Mouse (Mus musculus) kidney, embryonic 16.5 days (tissue): ENCODE results near the gene Sidt1. TPM values are rescaled to one million over a fixed set of nuclear protein-coding genes. Genes with fewer than 3 reads are reported as not detected.

Experiments
- ATAC-seq: fragments of 200-750 bp; cut with Nextera tagmentation; 2 replicates; pipeline ENCODE4 v1.8.0; 2017; ENCODE audit warnings: moderate TSS enrichment; ENCODE audit not compliant: low FRiP score, low TSS enrichment
- H3K27ac ChIP-seq: fragments of 300-500 bp; sonication (generic); 2 replicates; pipeline ENCODE4 v1.5.1; 2014; ENCODE audit warnings: low read length
- H3K27me3 ChIP-seq: fragments of 300-500 bp; sonication (generic); 2 replicates; pipeline ENCODE4 v1.6.1; 2014; ENCODE audit warnings: low read length, control low read depth, mixed read lengths; ENCODE audit not compliant: insufficient read depth
- H3K36me3 ChIP-seq: fragments of 300-500 bp; sonication (generic); 2 replicates; pipeline ENCODE4 v1.6.1; 2014; ENCODE audit warnings: low read length, control low read depth, mixed read lengths; ENCODE audit not compliant: insufficient read depth
- H3K4me1 ChIP-seq: fragments of 300-500 bp; sonication (generic); 2 replicates; pipeline ENCODE4 v1.6.1; 2014; ENCODE audit warnings: low read length, control low read depth, mixed read lengths; ENCODE audit not compliant: insufficient read depth
- H3K4me2 ChIP-seq: fragments of 300-500 bp; sonication (generic); replicated peaks from 2 replicates; pipeline ENCODE4 v1.6.1; 2014; ENCODE audit warnings: low read depth, low read length
- H3K4me3 ChIP-seq: fragments of 300-500 bp; sonication (generic); 2 replicates; pipeline ENCODE4 v1.5.1; 2014; ENCODE audit warnings: mild to moderate bottlenecking, low read length
- H3K9ac ChIP-seq: fragments of 300-500 bp; sonication (generic); replicated peaks from 2 replicates; pipeline ENCODE4 v1.6.1; 2014; ENCODE audit warnings: low read length
- H3K9me3 ChIP-seq: fragments of 300-500 bp; sonication (generic); 2 replicates; pipeline ENCODE4 v1.6.1; 2016; ENCODE audit warnings: low read length, control low read depth
- WGBS: fragments of 180-500 bp; shearing (Covaris S2); extraction: QIAGEN DNeasy Blood & Tissue Kit; methylation state at CpG from one replicate; pipeline ENCODE4 v1.1.7; 2014; 5-methylcytosine and 5-hydroxymethylcytosine counted together
- polyA plus RNA-seq: library from polyadenylated mRNA; unstranded; fragments of >200 nt; fragmentation: Nextera tagmentation; extraction: Ambion mirVana; gene quantifications from 2 replicates; pipeline ENCODE4 v1.2.1, GENCODE M21; 2015

Sidt1 gene
- polyA plus RNA-seq: 0.75 and 0.76 TPM in 2 replicates

GRCm38 (mm10) chr16:44332861-44333284, at the start of gene Sidt1:
TSS of gene Sidt1 (minus strand) at chr16:44333196.
- WGBS: 3% methylated on average over 15 of the region's 15 CpGs
- Histone ChIP-seq H3K9me3 (peaks cover 5% of the 10 kb centered on the region; the same call in 1 of the 2 replicates), H3K9ac (peak within 1 kb of the TSS; percentile 70), H3K4me3 (peak within 1 kb of the TSS; percentile 66), H3K36me3 (no peaks in the 10 kb centered on the region), H3K4me1 (peaks cover 10% of the 10 kb centered on the region), H3K4me2 (peak within 1 kb of the TSS; percentile 100), H3K27ac (no peak within 1 kb of the TSS), H3K27me3 (peaks cover 23% of the 10 kb centered on the region)
- ATAC-seq: no peak; the same call in 1 of the 2 replicates

- no peaks in the 10 kb centered on the region for H3K27me3 ChIP-seq
- H3K9me3 ChIP-seq: no peaks in the 10 kb centered on the region
- no peak overlapping the region for H3K4me2 ChIP-seq
- no peak for ATAC-seq
- no peak overlapping the region for H3K4me3 ChIP-seq
- H3K4me1 ChIP-seq: no peaks in the 10 kb centered on the region
- H3K36me3 ChIP-seq: peaks cover 8% of the 10 kb centered on the region
- no peak overlapping the region for H3K9ac ChIP-seq
- H3K27ac ChIP-seq: no peak overlapping the region
- WGBS: 41% methylated on average over 5 of the region's 5 CpGs
These were observed 48.6 kb upstream of the Sidt1 start for GRCm38 (mm10) chr16:44381578-44381977.

GRCm38 (mm10) chr16:44380006-44380405, 47.0 kb upstream of the Sidt1 start:
- H3K27me3 ChIP-seq: no peaks in the 10 kb centered on the region
- no peak overlapping the region for H3K4me2 ChIP-seq
- 76% methylated on average over 4 of the region's 4 CpGs for WGBS
- H3K4me1 ChIP-seq: no peaks in the 10 kb centered on the region
- no peak for ATAC-seq
- H3K4me3 ChIP-seq: no peak overlapping the region
- H3K9me3 ChIP-seq: no peaks in the 10 kb centered on the region
- H3K36me3 ChIP-seq: peaks cover 8% of the 10 kb centered on the region
- H3K9ac ChIP-seq: no peak overlapping the region
- H3K27ac ChIP-seq: no peak overlapping the region

GRCm38 (mm10) chr16:44375459-44375858, 42.5 kb upstream of the Sidt1 start:
- Histone ChIP-seq H3K9me3 (no peaks in the 10 kb centered on the region), H3K9ac (no peak overlapping the region), H3K4me1 (no peaks in the 10 kb centered on the region), H3K36me3 (peaks cover 20% of the 10 kb centered on the region), H3K4me2 (no peak overlapping the region), H3K4me3 (no peak overlapping the region), H3K27me3 (no peaks in the 10 kb centered on the region), H3K27ac (no peak overlapping the region)
- WGBS: 89% methylated on average over 4 of the region's 4 CpGs
- no peak for ATAC-seq

- H3K36me3 ChIP-seq: peaks cover 27% of the 10 kb centered on the region
- H3K27me3 ChIP-seq: no peaks in the 10 kb centered on the region
- no peak overlapping the region for H3K9ac ChIP-seq
- H3K9me3 ChIP-seq: no peaks in the 10 kb centered on the region
- no peak overlapping the region for H3K27ac ChIP-seq
- H3K4me3 ChIP-seq: no peak overlapping the region
- 89% methylated on average over 7 of the region's 7 CpGs for WGBS
- no peaks in the 10 kb centered on the region for H3K4me1 ChIP-seq
- H3K4me2 ChIP-seq: no peak overlapping the region
- no peak for ATAC-seq
These were observed 32.5 kb upstream of the Sidt1 start for GRCm38 (mm10) chr16:44365522-44365921.

GRCm38 (mm10) chr16:44361921-44362890, 29.2 kb upstream of the Sidt1 start:
- H3K36me3 ChIP-seq: peaks cover 22% of the 10 kb centered on the region
- no peak for ATAC-seq
- no peak overlapping the region for H3K27ac ChIP-seq
- H3K9ac ChIP-seq: no peak overlapping the region
- no peaks in the 10 kb centered on the region for H3K4me1 ChIP-seq
- H3K4me3 ChIP-seq: no peak overlapping the region
- no peak overlapping the region for H3K4me2 ChIP-seq
- H3K9me3 ChIP-seq: no peaks in the 10 kb centered on the region
- 90% methylated on average over 10 of the region's 10 CpGs for WGBS
- H3K27me3 ChIP-seq: no peaks in the 10 kb centered on the region

- H3K27me3 ChIP-seq: no peaks in the 10 kb centered on the region
- no peak overlapping the region for H3K9ac ChIP-seq
- peak; percentile 67; the same call in 1 of the 2 replicates for ATAC-seq
- no peak overlapping the region for H3K4me2 ChIP-seq
- no peak overlapping the region for H3K27ac ChIP-seq
- WGBS: 73% methylated on average over 4 of the region's 4 CpGs
- H3K36me3 ChIP-seq: peaks cover 10% of the 10 kb centered on the region; the same call in 1 of the 2 replicates
- no peak overlapping the region for H3K4me3 ChIP-seq
- H3K9me3 ChIP-seq: no peaks in the 10 kb centered on the region
- H3K4me1 ChIP-seq: no peaks in the 10 kb centered on the region
These were observed 24.7 kb upstream of the Sidt1 start for GRCm38 (mm10) chr16:44357571-44358268.

GRCm38 (mm10) chr16:44356291-44356690, 23.3 kb upstream of the Sidt1 start:
- Histone ChIP-seq H3K4me1 (no peaks in the 10 kb centered on the region), H3K9ac (no peak overlapping the region), H3K4me3 (no peak overlapping the region), H3K4me2 (no peak overlapping the region), H3K9me3 (no peaks in the 10 kb centered on the region), H3K27ac (no peak overlapping the region), H3K36me3 (peaks cover 5% of the 10 kb centered on the region; the same call in 1 of the 2 replicates), H3K27me3 (no peaks in the 10 kb centered on the region)
- ATAC-seq: no peak
- 71% methylated on average over 7 of the region's 7 CpGs for WGBS

GRCm38 (mm10) chr16:44349801-44350397, 16.9 kb upstream of the Sidt1 start:
- H3K4me2 ChIP-seq: no peak overlapping the region

More at GRCm38 (mm10) chr16:44349801-44350397, 16.9 kb upstream of the Sidt1 start:
- H3K27ac ChIP-seq: no peak overlapping the region
- ATAC-seq: no peak
- no peak overlapping the region for H3K4me3 ChIP-seq
- peaks cover 11% of the 10 kb centered on the region for H3K4me1 ChIP-seq
- H3K9ac ChIP-seq: no peak overlapping the region
- WGBS: 88% methylated on average over 4 of the region's 4 CpGs
- no peaks in the 10 kb centered on the region for H3K36me3 ChIP-seq
- H3K9me3 ChIP-seq: no peaks in the 10 kb centered on the region
- H3K27me3 ChIP-seq: no peaks in the 10 kb centered on the region
